Mouse (Mus musculus) T-cell, adult 66 days (primary cell): ENCODE measurements around the gene Ppih. TPM values are rescaled to one million over a fixed set of nuclear protein-coding genes. Genes with fewer than 3 reads are reported as not detected.

ENCODE experiments used
- total RNA-seq, 2 experiments: library from RNA; stranded (reverse); gene quantifications; 3 replicates in 1 of 2; 4 replicates in 1 of 2; pipeline ENCODE4 v1.2.4; 2023

Gene Ppih
- 10 to 100 TPM; 26.5 to 39.1 TPM for total RNA-seq

GRCm38 (mm10) chr4:119320131-119320830 lies at the start of gene Ppih:
TSS of gene Ppih (minus strand) at chr4:119320546.

GRCm38 (mm10) chr4:119294415-119295133 lies 25.8 kb downstream of the Ppih start, which contains the start of gene Ybx1:
TSS of gene Ybx1 (minus strand) at chr4:119294604.

DNA sequence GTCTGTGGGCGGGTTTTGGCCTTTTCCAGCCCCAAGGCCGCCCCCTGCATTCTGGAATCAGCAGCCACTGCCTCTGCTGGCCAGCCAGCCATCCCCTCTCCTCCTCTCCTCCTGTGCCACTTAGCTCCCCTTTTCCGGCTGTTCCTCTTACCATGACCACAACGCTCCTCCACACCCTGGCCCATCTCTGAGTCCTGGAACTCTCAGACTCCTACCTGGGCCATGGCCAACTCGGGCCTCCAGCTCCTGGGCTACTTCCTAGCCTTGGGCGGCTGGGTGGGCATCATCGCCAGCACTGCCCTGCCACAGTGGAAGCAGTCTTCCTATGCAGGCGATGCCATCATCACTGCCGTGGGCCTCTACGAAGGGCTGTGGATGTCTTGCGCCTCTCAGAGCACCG lies 65.0 kb downstream of the Ppih start, which contains the start of gene Cldn19:
Gene Cldn19 (plus strand): TSS at position 64 of the 400 bp plus-strand sequence.

Other genes starting within 250 kb of the Ppih start
- 10 to 100 TPM; 27.2 to 46.2 TPM for gene Slc2a1, start 211.8 kb downstream of the Ppih start, total RNA-seq
- 10 to 100 TPM in 1 of 2 experiments, 1 to 10 TPM in 1; 6.5 to 10.3 TPM for gene Zfp691, start 146.4 kb downstream of the Ppih start, total RNA-seq
- 1 to 10 TPM; 2.7 to 6.1 TPM for gene Ermap, start 130.5 kb downstream of the Ppih start, total RNA-seq
- 10 to 100 TPM; 18.5 to 26.4 TPM for gene Svbp, start 125.2 kb downstream of the Ppih start, total RNA-seq
- gene Tmem269, start 102.3 kb downstream of the Ppih start, total RNA-seq = under 1 TPM; 0.41 to 0.47 TPM
- gene AU022252, start 87.8 kb downstream of the Ppih start, total RNA-seq = 10 to 100 TPM; 12.8 to 15.0 TPM
- gene P3h1, start 87.6 kb downstream of the Ppih start, total RNA-seq = 1 to 10 TPM; 7.7 to 7.9 TPM
- gene Cldn19, start 65.1 kb downstream of the Ppih start, total RNA-seq = not detected
- 100 to 1,000 TPM; 353 to 355 TPM for gene Ybx1, start 25.9 kb downstream of the Ppih start, total RNA-seq
- 1 to 10 TPM; 3.5 to 4.6 TPM for gene Ccdc30, start 95.0 kb upstream of the Ppih start, total RNA-seq
- gene Ppcs, start 101.9 kb upstream of the Ppih start, total RNA-seq = 10 to 100 TPM; 11.9 to 14.6 TPM
- gene Zmynd12, start 102.3 kb upstream of the Ppih start, total RNA-seq = not detected
- gene Rimkla, start 172.1 kb upstream of the Ppih start, total RNA-seq = 1 to 10 TPM in 1 of 2 experiments, under 1 TPM in 1; 0.96 to 1.4 TPM
- 10 to 100 TPM; 84.9 to 94.0 TPM for gene Foxj3, start 216.5 kb upstream of the Ppih start, total RNA-seq
- 10 to 100 TPM; 10.1 to 16.2 TPM for gene Frg2f1, start 219.0 kb upstream of the Ppih start, total RNA-seq